Mouse (Mus musculus) lung, postnatal 0 days (tissue): ENCODE results near the gene Arap1. TPM values are rescaled to one million over a fixed set of nuclear protein-coding genes. Genes with fewer than 3 reads are reported as not detected.

ENCODE experiments used
- ATAC-seq: fragments of 200-750 bp; cut with Nextera tagmentation; 2 replicates; pipeline ENCODE4 v1.8.0; 2017; ENCODE audit warnings: moderate library complexity
- DNase-seq: peaks from one replicate; pipeline ENCODE4 v3.0.0-alpha.2; 2016; ENCODE audit warnings: low spot score
- H3K27ac ChIP-seq: fragments of 300-500 bp; sonication (generic); 2 replicates; pipeline ENCODE4 v1.5.1; 2014; ENCODE audit warnings: antibody characterized with exemption, mild to moderate bottlenecking, low read length, mixed read lengths
- H3K27me3 ChIP-seq: fragments of 300-500 bp; sonication (generic); replicated peaks from 2 replicates; pipeline ENCODE4 v1.6.1; 2014; ENCODE audit warnings: low read length, mixed read lengths; ENCODE audit not compliant: insufficient read depth
- H3K36me3 ChIP-seq: fragments of 300-500 bp; sonication (generic); 2 replicates; pipeline ENCODE4 v1.6.1; 2014; ENCODE audit warnings: low read length, mixed read lengths; ENCODE audit not compliant: insufficient read depth
- H3K4me1 ChIP-seq: fragments of 300-500 bp; sonication (generic); 2 replicates; pipeline ENCODE4 v1.6.1; 2014; ENCODE audit warnings: antibody characterized with exemption, low read depth, low read length, mixed read lengths; ENCODE audit not compliant: insufficient read depth
- H3K4me2 ChIP-seq: fragments of 300-500 bp; sonication (generic); replicated peaks from 2 replicates; pipeline ENCODE4 v1.6.1; 2014; ENCODE audit warnings: low read depth, mild to moderate bottlenecking, low read length, moderate library complexity, mixed read lengths
- H3K4me3 ChIP-seq: fragments of 300-500 bp; sonication (generic); 2 replicates; pipeline ENCODE4 v1.5.1; 2014; ENCODE audit warnings: low read depth, low read length
- H3K9ac ChIP-seq: fragments of 300-500 bp; sonication (generic); replicated peaks from 2 replicates; pipeline ENCODE4 v1.6.1; 2014; ENCODE audit warnings: low read depth, mild to moderate bottlenecking
- H3K9me3 ChIP-seq: fragments of 300-500 bp; sonication (generic); 2 replicates; pipeline ENCODE4 v1.6.1; 2016; ENCODE audit warnings: low read length, mixed read lengths
- CTCF ChIP-seq: IDR thresholded peaks from 2 replicates; pipeline ENCODE4 v1.5.1; 2016; ENCODE audit warnings: antibody characterized with exemption, mild to moderate bottlenecking
- EP300 ChIP-seq: IDR thresholded peaks from 2 replicates; pipeline ENCODE4 v1.6.1; 2016; ENCODE audit warnings: antibody characterized with exemption, mild to moderate bottlenecking, control low read depth
- WGBS: fragments of 180-500 bp; shearing (Covaris S2); extraction: QIAGEN DNeasy Blood & Tissue Kit; methylation state at CpG from one replicate; pipeline ENCODE4 v1.1.7; 2014; 5-methylcytosine and 5-hydroxymethylcytosine counted together
- polyA plus RNA-seq: library from polyadenylated mRNA; unstranded; fragments of >200 nt; fragmentation: Nextera tagmentation; extraction: Ambion mirVana; gene quantifications from 2 replicates; pipeline ENCODE4 v1.2.1, GENCODE M21; 2015

Gene Arap1
- polyA plus RNA-seq, 1 experiment from 2014 or later: 105 TPM

DNA sequence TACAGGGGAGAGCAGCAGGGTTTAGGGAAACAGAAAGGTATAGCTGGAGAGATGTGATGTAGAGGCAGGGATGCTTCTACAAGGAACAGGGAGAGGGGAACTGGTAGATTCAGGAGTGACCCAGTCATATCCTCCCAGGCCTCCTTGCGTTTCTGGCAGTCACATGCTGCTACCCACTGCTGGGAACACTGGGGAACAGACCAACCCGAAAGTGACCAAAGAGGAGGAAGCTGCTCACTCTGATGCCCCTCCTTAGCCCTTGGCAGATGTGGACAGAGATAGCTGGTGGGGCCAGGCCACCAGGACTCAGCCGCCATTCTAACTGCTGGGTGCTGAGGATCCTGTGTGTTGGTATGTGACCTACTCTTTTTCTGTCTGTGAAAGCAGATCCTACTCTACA, 35.9 kb downstream of the Arap1 start:
- DNase-seq: no peak
- TF ChIP-seq EP300 (no peak), CTCF (no peak)
- Histone ChIP-seq H3K9ac (no peak overlapping the region), H3K4me1 (peaks cover 34% of the 10 kb centered on the region), H3K27me3 (no peaks in the 10 kb centered on the region), H3K36me3 (peaks cover 13% of the 10 kb centered on the region), H3K9me3 (no peaks in the 10 kb centered on the region), H3K4me2 (no peak overlapping the region), H3K4me3 (no peak overlapping the region), H3K27ac (no peak overlapping the region)
- no peak for ATAC-seq
- WGBS: 70% methylated on average over 3 of the region's 3 CpGs

DNA sequence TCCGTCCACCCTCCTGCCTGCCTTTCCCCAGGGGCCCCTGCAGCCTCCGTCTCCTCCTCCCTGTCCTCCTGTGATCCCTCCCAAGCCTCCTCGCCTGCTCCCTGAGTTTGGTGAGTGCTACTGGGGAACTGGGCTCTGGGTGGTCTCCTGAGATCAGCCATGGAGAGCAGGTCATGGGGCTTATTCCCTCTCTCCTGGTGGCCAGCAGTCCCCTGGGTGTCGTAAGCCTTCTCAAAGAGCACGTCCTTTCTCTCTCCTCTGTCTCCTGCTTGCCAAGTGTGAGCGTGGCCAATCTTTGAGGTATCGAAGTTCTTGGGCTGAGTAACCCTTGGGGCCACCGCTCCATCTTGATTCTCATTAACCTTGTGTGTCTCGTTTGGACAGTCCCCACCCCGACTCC, 37.1 kb downstream of the Arap1 start:
- Histone ChIP-seq H3K4me2 (peak overlapping the region; percentile 36; the same call in 1 of the 2 replicates), H3K4me3 (no peak overlapping the region), H3K27me3 (no peaks in the 10 kb centered on the region), H3K9ac (no peak overlapping the region), H3K36me3 (peaks cover 17% of the 10 kb centered on the region; the same call in 1 of the 2 replicates), H3K4me1 (peaks cover 23% of the 10 kb centered on the region), H3K27ac (peak overlapping the region; percentile 86), H3K9me3 (no peaks in the 10 kb centered on the region)
- ATAC-seq (peak; percentile 0; the same call in 1 of the 2 replicates), DNase-seq (no peak)
- TF ChIP-seq EP300: no peak
- 25% methylated on average over 10 of the region's 10 CpGs for WGBS

DNA sequence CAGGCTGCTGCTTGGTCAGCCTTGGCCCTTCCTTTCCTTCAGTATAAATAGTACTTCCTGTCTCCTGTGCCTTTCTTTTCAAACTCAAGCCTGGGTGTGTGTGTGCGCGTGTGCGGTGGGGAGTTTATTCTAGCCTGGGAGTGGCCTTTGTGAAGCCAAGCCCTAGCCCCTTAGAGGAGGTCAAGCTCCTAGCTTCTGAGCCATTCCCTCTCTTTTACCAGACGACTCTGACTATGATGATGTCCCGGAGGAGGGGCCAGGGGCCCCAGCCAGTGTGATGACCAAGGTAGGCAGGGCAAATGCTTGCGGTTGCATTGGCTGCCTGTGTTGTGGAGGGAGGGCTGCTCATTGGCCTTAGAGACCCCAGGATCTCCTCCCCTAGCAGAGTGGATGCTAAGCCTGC, 37.5 kb downstream of the Arap1 start:
- peak overlapping the region; percentile 36 for H3K4me2 ChIP-seq
- no peaks in the 10 kb centered on the region for H3K9me3 ChIP-seq
- ATAC-seq (peak; percentile 81), DNase-seq (peak; percentile 86)
- TF ChIP-seq EP300 (peak; percentile 62), CTCF (no peak)
- H3K27me3 ChIP-seq: no peaks in the 10 kb centered on the region
- no peak overlapping the region for H3K9ac ChIP-seq
- 0 out of 2 replicates have a peak overlapping the region, but pooled peaks have one; percentile 3 for H3K4me3 ChIP-seq
- peak overlapping the region; percentile 86 for H3K27ac ChIP-seq
- 11% methylated on average over 6 of the region's 6 CpGs for WGBS
- H3K36me3 ChIP-seq: peaks cover 17% of the 10 kb centered on the region; the same call in 1 of the 2 replicates
- H3K4me1 ChIP-seq: peaks cover 22% of the 10 kb centered on the region

DNA sequence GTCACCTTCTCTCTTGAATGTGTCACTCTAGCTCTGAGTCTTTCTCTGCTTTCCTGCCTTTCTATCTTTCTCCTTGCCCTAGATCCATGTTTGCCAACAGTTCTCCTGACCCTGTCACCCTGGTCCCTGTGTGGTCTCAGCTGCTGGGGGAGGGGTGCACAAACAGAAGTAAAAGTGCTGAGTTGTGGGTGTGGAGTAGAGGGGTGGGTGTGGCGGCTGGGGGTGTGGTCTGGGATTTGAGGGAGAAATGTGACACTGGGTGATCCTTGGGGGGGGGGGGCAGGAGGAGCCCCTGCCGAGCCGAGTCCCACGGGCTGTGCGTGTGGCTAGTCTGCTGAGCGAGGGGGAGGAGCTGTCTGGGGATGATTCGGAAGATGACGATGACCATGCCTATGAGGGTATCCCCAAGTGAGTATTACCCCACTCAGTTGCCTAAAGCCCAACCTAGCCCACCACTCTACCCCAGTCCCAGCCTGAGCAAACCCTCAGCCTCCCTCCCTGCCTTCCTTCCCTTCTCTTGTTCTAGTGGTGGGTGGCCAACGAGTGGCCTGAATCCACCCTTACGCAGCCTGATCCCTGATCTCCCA, 38.1 kb downstream of the Arap1 start:
- Histone ChIP-seq H3K4me2 (peak overlapping the region; percentile 36), H3K4me1 (peaks cover 22% of the 10 kb centered on the region), H3K9me3 (no peaks in the 10 kb centered on the region), H3K9ac (no peak overlapping the region), H3K4me3 (peak overlapping the region; percentile 3; the same call in 1 of the 2 replicates), H3K27ac (peak overlapping the region; percentile 86), H3K27me3 (no peaks in the 10 kb centered on the region), H3K36me3 (peaks cover 17% of the 10 kb centered on the region; the same call in 1 of the 2 replicates)
- peak; percentile 42 for ATAC-seq
- TF ChIP-seq EP300: no peak
- TF ChIP-seq CTCF: no peak
- WGBS: 59% methylated on average over 4 of the region's 10 CpGs
- DNase-seq: peak; percentile 47

DNA sequence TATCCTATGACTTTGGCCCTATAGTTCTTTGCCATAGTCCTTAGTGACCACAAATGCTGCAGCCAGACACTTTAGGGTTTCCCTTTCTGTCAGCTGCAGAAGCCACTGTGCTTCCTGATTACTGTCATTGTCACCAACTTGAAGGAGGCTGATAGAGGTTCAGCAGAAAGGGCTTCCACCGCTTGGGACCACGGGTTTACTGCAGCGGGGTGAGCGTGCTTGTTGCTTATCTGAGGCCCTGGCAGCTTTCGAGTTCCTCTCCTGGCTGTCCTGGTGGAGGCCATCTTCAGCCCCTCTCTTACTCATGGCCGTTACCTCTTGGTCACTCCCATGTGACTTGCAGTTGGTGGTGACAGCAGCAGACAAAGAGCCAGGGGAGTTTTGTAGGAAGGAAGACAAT, 41.4 kb downstream of the Arap1 start:
- H3K4me1 ChIP-seq: peaks cover 21% of the 10 kb centered on the region
- TF ChIP-seq EP300: no peak
- no peak for TF ChIP-seq CTCF

DNA sequence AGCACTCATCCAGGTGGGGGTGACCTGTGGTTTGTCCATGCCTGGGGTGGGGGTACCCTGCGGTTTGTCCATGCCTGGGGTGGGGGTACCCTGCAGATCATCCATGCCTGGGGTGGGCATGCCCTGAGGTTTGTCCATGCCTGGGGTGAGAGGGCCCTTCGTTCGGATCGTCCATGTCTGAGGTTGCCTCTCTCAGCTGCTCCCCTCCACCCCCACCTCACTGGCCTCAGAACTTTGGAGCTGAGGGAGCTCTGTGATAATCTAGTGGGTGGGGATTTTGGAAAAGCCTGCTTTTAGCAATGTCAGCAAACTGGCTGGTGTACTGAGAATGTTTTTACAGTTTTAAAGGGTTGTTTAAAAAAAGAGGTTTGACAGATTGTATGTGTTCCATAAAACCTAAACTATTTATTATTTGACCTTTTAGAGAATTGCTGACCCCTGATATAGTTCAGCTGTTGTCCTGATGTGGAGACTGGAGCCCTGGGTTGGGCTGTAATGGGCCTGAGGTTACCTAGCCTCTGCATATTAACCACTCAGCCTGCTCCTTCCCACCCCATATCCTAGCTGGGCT, 44.1 kb downstream of the Arap1 start:
- Histone ChIP-seq H3K36me3 (peaks cover 34% of the 10 kb centered on the region), H3K4me1 (peaks cover 8% of the 10 kb centered on the region; the same call in 1 of the 2 replicates), H3K4me2 (no peak overlapping the region), H3K27me3 (no peaks in the 10 kb centered on the region), H3K27ac (peak overlapping the region; percentile 90), H3K9me3 (no peaks in the 10 kb centered on the region), H3K9ac (no peak overlapping the region), H3K4me3 (no peak overlapping the region)
- ATAC-seq: peak; percentile 4; the same call in 1 of the 2 replicates
- TF ChIP-seq EP300: peak; percentile 57; the same call in 1 of the 2 replicates
- no peak for TF ChIP-seq CTCF
- peak; percentile 77 for DNase-seq
- 58% methylated on average over 4 of the region's 4 CpGs for WGBS

More for the DNA sequence above, 41.4 kb downstream of the Arap1 start:
- DNase-seq (no peak), ATAC-seq (no peak)
- no peak overlapping the region for H3K27ac ChIP-seq
- H3K9ac ChIP-seq: no peak overlapping the region
- no peaks in the 10 kb centered on the region for H3K27me3 ChIP-seq
- 81% methylated on average over 6 of the region's 6 CpGs for WGBS
- peaks cover 20% of the 10 kb centered on the region; the same call in 1 of the 2 replicates for H3K36me3 ChIP-seq
- H3K9me3 ChIP-seq: no peaks in the 10 kb centered on the region
- H3K4me2 ChIP-seq: no peak overlapping the region
- H3K4me3 ChIP-seq: no peak overlapping the region
